Mouse (Mus musculus) intestine, embryonic 15.5 days (tissue): ENCODE results near the gene Rpl29. TPM values are rescaled to one million over a fixed set of nuclear protein-coding genes. Genes with fewer than 3 reads are reported as not detected.

ENCODE experiments used
- ATAC-seq: fragments of 200-750 bp; cut with Nextera tagmentation; 2 replicates; pipeline ENCODE4 v1.8.0; 2017; ENCODE audit warnings: moderate TSS enrichment, moderate library complexity
- H3K27ac ChIP-seq: fragments of 300-500 bp; sonication (generic); 2 replicates; pipeline ENCODE4 v1.5.1; 2015; ENCODE audit warnings: mild to moderate bottlenecking, inconsistent platforms
- H3K27me3 ChIP-seq: fragments of 300-500 bp; sonication (generic); replicated peaks from 2 replicates; pipeline ENCODE4 v1.6.1; 2015; ENCODE audit warnings: inconsistent platforms
- H3K36me3 ChIP-seq: fragments of 300-500 bp; sonication (generic); 2 replicates; pipeline ENCODE4 v1.6.1; 2015; ENCODE audit warnings: inconsistent platforms
- H3K4me1 ChIP-seq: fragments of 300-500 bp; sonication (generic); replicated peaks from 2 replicates; pipeline ENCODE4 v1.6.1; 2015; ENCODE audit warnings: inconsistent platforms
- H3K4me2 ChIP-seq: fragments of 300-500 bp; sonication (generic); replicated peaks from 2 replicates; pipeline ENCODE4 v1.6.1; 2015; ENCODE audit warnings: mild to moderate bottlenecking, inconsistent platforms
- H3K4me3 ChIP-seq: fragments of 300-500 bp; sonication (generic); replicated peaks from 2 replicates; pipeline ENCODE4 v1.5.1; 2015; ENCODE audit warnings: inconsistent platforms
- H3K9ac ChIP-seq: fragments of 300-500 bp; sonication (generic); 2 replicates; pipeline ENCODE4 v1.6.1; 2015; ENCODE audit warnings: inconsistent platforms
- H3K9me3 ChIP-seq: fragments of 300-500 bp; sonication (generic); 2 replicates; pipeline ENCODE4 v1.6.1; 2016; ENCODE audit warnings: inconsistent platforms
- WGBS: fragments of 180-500 bp; shearing (Covaris S2); methylation state at CpG from one replicate; pipeline ENCODE4 v1.1.7; 2015; 5-methylcytosine and 5-hydroxymethylcytosine counted together
- polyA plus RNA-seq: library from polyadenylated mRNA; unstranded; fragments of >200 nt; fragmentation: Nextera tagmentation; extraction: Ambion mirVana; gene quantifications from 2 replicates; pipeline ENCODE4 v1.2.1, GENCODE M21; 2015

Gene Rpl29
- polyA plus RNA-seq, 1 experiment from 2014 or later: 1,002 TPM

DNA sequence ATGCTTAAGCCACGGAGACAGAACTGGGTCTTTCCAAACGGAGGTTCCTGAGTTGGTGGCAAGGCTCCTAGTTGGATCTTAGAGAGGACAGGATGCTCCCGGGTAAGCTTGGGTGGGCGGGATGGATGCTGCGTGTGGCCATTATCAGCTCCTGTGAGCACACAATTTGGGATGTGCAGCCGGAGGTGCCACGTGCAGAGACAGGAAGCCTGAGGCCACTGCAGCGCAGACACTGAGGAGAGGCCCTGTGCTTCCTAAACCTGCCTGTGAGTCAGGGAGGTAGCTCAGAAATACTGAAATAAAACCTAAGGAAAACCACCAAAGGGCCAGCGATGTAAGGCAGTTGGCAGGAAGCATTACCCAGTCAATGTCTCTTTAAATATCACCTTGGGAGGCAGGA, 40.5 kb downstream of the Rpl29 start:
- Histone ChIP-seq H3K4me2 (no peak overlapping the region), H3K9ac (no peak overlapping the region), H3K9me3 (no peaks in the 10 kb centered on the region), H3K36me3 (no peaks in the 10 kb centered on the region), H3K4me1 (peaks cover 30% of the 10 kb centered on the region), H3K4me3 (no peak overlapping the region), H3K27me3 (peaks cover 12% of the 10 kb centered on the region), H3K27ac (no peak overlapping the region)
- WGBS: 76% methylated on average over 9 of the region's 9 CpGs
- ATAC-seq: no peak

DNA sequence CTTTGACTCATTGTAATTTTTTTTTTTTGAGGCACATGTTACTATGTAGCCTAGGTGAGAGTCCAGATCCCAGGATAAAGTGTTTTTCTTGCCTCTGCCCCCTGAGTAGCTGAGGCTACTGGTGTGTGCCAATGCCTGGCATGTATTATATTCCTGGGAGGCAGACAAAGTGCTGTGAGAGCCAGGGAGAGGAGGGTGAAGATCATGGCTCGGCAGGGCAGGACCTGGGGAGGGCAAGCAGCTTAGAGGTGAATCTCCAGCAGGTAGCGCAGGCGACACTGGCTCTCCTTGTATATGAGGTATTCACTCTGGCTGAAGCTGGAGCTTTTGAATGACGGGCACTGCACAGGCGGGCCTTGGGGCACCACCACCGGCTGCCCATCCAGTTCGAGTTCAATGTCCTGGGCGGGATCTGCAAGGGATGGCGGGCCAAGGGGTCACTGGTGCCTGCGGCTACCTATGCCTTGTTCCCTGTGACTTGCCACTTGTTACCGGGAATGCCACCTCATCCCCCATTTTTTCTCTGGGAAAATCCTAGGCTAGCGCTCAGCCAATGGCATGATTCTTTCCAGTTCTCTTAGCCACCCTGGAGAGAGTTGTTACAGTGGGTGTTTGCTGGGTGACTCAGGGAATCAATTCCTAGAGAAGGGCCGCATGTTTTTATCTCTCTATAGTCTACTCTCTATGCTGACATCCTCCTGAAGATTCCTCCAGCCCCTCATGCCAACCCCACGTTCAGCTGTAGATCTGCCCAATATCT, 41.9 kb downstream of the Rpl29 start:
- H3K27ac ChIP-seq: no peak overlapping the region
- no peak overlapping the region for H3K9ac ChIP-seq
- no peak for ATAC-seq
- WGBS: 69% methylated on average over 14 of the region's 14 CpGs
- H3K4me2 ChIP-seq: peak overlapping the region; percentile 44
- no peaks in the 10 kb centered on the region for H3K36me3 ChIP-seq
- H3K4me1 ChIP-seq: peaks cover 34% of the 10 kb centered on the region
- no peaks in the 10 kb centered on the region for H3K27me3 ChIP-seq
- H3K9me3 ChIP-seq: no peaks in the 10 kb centered on the region
- 0 out of 2 replicates have a peak overlapping the region, but pooled peaks have one; percentile 14 for H3K4me3 ChIP-seq

DNA sequence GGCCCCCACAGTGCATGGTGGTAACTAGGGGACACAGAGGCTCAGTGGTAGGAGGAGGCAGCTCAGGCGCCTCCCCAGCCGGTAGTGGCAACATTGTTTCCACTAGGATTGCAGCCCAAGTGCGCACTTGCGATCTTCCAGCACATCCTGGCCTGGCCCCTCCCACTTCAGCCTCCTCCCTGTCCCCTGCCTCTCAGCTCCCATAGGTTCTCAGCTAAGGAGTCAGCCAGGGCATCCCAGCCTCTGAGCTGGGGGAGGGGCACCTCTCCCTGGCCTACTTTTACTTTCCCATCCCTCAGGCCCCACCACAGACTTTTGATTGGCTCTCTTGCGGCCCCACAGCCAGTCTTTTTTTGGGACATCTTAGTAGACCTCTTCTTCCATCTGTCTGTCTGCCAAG, 42.6 kb downstream of the Rpl29 start:
- Histone ChIP-seq H3K36me3 (no peaks in the 10 kb centered on the region), H3K9me3 (no peaks in the 10 kb centered on the region), H3K9ac (no peak overlapping the region), H3K27ac (peak overlapping the region; percentile 2; the same call in 1 of the 2 replicates), H3K4me3 (0 out of 2 replicates have a peak overlapping the region, but pooled peaks have one; percentile 14), H3K4me1 (peaks cover 39% of the 10 kb centered on the region), H3K4me2 (peak overlapping the region; percentile 44), H3K27me3 (no peaks in the 10 kb centered on the region)
- ATAC-seq: no peak
- 15% methylated on average over 5 of the region's 5 CpGs for WGBS

DNA sequence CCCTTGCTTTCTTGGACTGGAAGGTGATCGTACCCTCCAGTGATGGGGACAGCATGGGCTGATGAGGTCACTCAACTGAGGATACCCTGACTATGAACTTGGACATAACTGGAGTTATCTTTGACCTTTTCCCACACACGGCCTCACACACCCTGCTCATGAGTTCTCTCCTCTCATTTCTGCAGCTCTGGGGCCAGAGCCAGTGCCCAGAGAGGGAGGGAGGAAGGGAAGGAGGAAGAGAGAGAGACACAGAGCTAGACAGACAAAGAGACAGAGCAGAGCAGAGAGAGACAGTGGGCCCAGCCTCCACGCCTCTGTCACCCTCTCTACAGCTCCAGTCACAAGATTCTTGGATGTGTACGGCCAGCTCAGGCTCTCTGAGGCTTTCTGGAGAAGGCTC, 43.1 kb downstream of the Rpl29 start:
- peaks cover 39% of the 10 kb centered on the region for H3K4me1 ChIP-seq
- H3K9me3 ChIP-seq: no peaks in the 10 kb centered on the region
- no peaks in the 10 kb centered on the region for H3K36me3 ChIP-seq
- no peak overlapping the region for H3K4me3 ChIP-seq
- no peaks in the 10 kb centered on the region for H3K27me3 ChIP-seq
- H3K27ac ChIP-seq: peak overlapping the region; percentile 2; the same call in 1 of the 2 replicates
- H3K9ac ChIP-seq: no peak overlapping the region
- no peak for ATAC-seq
- 58% methylated on average over 4 of the region's 4 CpGs for WGBS
- no peak overlapping the region for H3K4me2 ChIP-seq

DNA sequence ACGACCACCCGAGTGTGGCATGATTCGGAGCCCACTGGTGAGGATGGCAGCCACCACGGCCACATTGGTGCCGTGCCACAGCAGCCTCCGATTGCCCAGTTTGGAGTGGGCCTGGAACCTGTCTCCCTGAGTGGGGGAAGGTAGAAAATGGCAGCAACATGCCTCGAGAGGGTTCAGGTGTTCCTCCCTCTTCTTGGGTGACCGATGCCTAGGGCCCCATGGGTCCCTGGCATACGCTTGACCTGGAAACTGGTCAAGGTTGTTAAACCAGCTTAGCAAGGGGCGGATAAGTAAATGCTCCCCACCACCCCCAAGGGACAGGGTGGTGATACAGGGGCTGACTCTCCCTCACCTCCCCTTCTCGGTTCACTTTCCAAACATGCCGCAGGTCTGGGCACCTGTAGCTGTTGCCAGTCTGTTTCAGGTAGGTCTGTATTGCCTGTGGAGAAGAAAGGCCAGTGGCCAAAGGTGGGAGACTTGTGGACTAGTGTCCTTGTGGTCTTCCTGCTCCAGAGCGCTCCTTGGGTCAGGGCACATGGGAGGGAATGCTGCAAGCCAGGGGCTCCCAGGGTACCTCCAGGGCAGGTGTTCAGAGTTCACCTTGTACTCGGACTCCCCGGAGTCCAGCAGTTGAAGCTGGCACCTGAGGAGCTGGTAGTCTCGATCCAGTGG, 44.0 kb downstream of the Rpl29 start:
- WGBS: 86% methylated on average over 16 of the region's 16 CpGs
- H3K36me3 ChIP-seq: no peaks in the 10 kb centered on the region
- no peak overlapping the region for H3K4me2 ChIP-seq
- H3K27ac ChIP-seq: no peak overlapping the region
- no peaks in the 10 kb centered on the region for H3K9me3 ChIP-seq
- H3K4me1 ChIP-seq: peaks cover 44% of the 10 kb centered on the region
- H3K27me3 ChIP-seq: no peaks in the 10 kb centered on the region
- H3K4me3 ChIP-seq: no peak overlapping the region
- H3K9ac ChIP-seq: no peak overlapping the region
- no peak for ATAC-seq

DNA sequence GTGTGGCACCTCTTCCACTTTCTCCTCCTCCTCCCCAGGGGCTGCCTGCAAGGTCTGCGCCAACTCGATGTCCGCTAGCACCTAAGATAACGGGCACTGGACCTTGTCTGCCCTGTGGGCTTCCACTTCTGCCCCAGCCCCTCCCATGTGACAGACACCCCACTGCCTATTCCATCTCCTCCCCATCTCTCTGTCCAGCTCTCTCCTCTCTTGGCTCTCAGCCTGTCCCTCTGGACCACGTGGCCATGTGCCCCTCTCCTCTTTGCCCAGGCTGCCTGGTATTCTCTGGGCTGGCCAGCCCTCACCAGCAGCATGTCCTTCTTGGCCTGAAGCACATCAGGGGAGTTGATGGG, 44.5 kb downstream of the Rpl29 start:
- no peak for ATAC-seq
- no peaks in the 10 kb centered on the region for H3K9me3 ChIP-seq
- no peak overlapping the region for H3K9ac ChIP-seq
- H3K27ac ChIP-seq: no peak overlapping the region
- H3K4me1 ChIP-seq: peaks cover 48% of the 10 kb centered on the region
- 86% methylated on average over 5 of the region's 5 CpGs for WGBS
- no peaks in the 10 kb centered on the region for H3K36me3 ChIP-seq
- no peaks in the 10 kb centered on the region for H3K27me3 ChIP-seq
- H3K4me3 ChIP-seq: no peak overlapping the region
- H3K4me2 ChIP-seq: no peak overlapping the region

DNA sequence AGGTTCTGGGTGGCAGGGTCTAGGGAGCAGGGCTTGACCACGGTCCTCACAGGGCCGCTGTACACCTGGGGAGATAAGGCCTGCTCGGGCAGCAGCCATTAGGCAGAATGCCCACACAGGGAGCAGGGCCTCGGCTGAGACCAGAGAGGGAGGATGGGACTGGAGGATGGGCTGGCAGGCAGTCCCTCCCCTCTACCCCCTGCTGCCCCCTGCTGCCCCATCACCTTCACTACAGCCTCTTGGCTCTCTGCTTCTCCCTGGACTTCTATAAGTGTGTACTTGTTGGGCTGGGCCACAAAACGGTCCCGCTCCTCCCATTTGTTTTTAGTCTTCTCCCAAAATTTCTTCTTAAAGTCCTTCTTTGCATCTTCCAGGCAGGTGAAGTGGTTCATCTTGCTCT, 45.2 kb downstream of the Rpl29 start:
- Histone ChIP-seq H3K4me2 (peak overlapping the region; percentile 24; the same call in 1 of the 2 replicates), H3K36me3 (no peaks in the 10 kb centered on the region), H3K4me3 (no peak overlapping the region), H3K4me1 (peaks cover 48% of the 10 kb centered on the region), H3K9ac (no peak overlapping the region), H3K9me3 (no peaks in the 10 kb centered on the region), H3K27ac (no peak overlapping the region), H3K27me3 (no peaks in the 10 kb centered on the region)
- ATAC-seq: no peak
- WGBS: 9% methylated on average over 6 of the region's 6 CpGs

- no peak overlapping the region for H3K9ac ChIP-seq
Measured at GRCm38 (mm10) chr9:106475046-106475445, 45.8 kb downstream of the Rpl29 start.

GRCm38 (mm10) chr9:106475663-106476001, 46.4 kb downstream of the Rpl29 start, which contains the start of gene Rrp9:
Gene Rrp9 (plus strand): TSS chr9:106475963.
- WGBS: 83% methylated on average over 10 of the region's 10 CpGs
- Histone ChIP-seq H3K4me2 (peak within 1 kb of the TSS; percentile 80), H3K9me3 (no peaks in the 10 kb centered on the region), H3K9ac (peak within 1 kb of the TSS; percentile 42), H3K36me3 (peaks cover 1% of the 10 kb centered on the region), H3K27me3 (no peaks in the 10 kb centered on the region), H3K27ac (peak within 1 kb of the TSS; percentile 38; the same call in 1 of the 2 replicates), H3K4me1 (peaks cover 48% of the 10 kb centered on the region), H3K4me3 (no peak within 1 kb of the TSS; the same call in none of the 2 replicates)
- no peak for ATAC-seq

More at GRCm38 (mm10) chr9:106475046-106475445, 45.8 kb downstream of the Rpl29 start:
- WGBS: 66% methylated on average over 7 of the region's 7 CpGs
- H3K4me2 ChIP-seq: no peak overlapping the region
- H3K9me3 ChIP-seq: no peaks in the 10 kb centered on the region
- H3K4me1 ChIP-seq: peaks cover 48% of the 10 kb centered on the region
- no peaks in the 10 kb centered on the region for H3K36me3 ChIP-seq
- no peak overlapping the region for H3K4me3 ChIP-seq
- H3K27ac ChIP-seq: no peak overlapping the region
- no peak for ATAC-seq
- no peaks in the 10 kb centered on the region for H3K27me3 ChIP-seq

- H3K27ac ChIP-seq: peak overlapping the region; percentile 38; the same call in 1 of the 2 replicates
- peak overlapping the region; percentile 42 for H3K9ac ChIP-seq
- H3K27me3 ChIP-seq: no peaks in the 10 kb centered on the region
- peak; percentile 52 for ATAC-seq
- H3K4me2 ChIP-seq: peak overlapping the region; percentile 80
- 21% methylated on average over 16 of the region's 16 CpGs for WGBS
- peaks cover 48% of the 10 kb centered on the region for H3K4me1 ChIP-seq
- no peak overlapping the region; the same call in none of the 2 replicates for H3K4me3 ChIP-seq
- no peaks in the 10 kb centered on the region for H3K9me3 ChIP-seq
- H3K36me3 ChIP-seq: peaks cover 8% of the 10 kb centered on the region
Measured at GRCm38 (mm10) chr9:106476002-106476923, 47.0 kb downstream of the Rpl29 start.

GRCm38 (mm10) chr9:106476924-106477484, 47.8 kb downstream of the Rpl29 start, which contains the start of gene Parp3:
Gene Parp3 (minus strand): TSS chr9:106476949.
- peak within 1 kb of the TSS; percentile 61 for H3K4me3 ChIP-seq
- ATAC-seq: peak; percentile 97
- no peaks in the 10 kb centered on the region for H3K9me3 ChIP-seq
- peak within 1 kb of the TSS; percentile 38; the same call in 1 of the 2 replicates for H3K27ac ChIP-seq
- H3K4me2 ChIP-seq: peak within 1 kb of the TSS; percentile 80
- H3K4me1 ChIP-seq: peaks cover 43% of the 10 kb centered on the region
- peaks cover 9% of the 10 kb centered on the region for H3K36me3 ChIP-seq
- under 1% methylated on average over 41 of the region's 41 CpGs for WGBS
- no peaks in the 10 kb centered on the region for H3K27me3 ChIP-seq
- peak within 1 kb of the TSS; percentile 48 for H3K9ac ChIP-seq
